Mouse (Mus musculus): Measurements from ENCODE around the gene Clec5a.

GRCm38 (mm10) chr6:40544690-40545089, 40.9 kb downstream of the Clec5a start:
- TF ChIP-seq CTCF (IDR thresholded peaks at IDR 0.05; ENCODE audit: low read depth) (no peak), EP300 (IDR thresholded peaks at IDR 0.05; ENCODE audit: low read depth) (no peak)

Data from liver, embryonic 14.5 days (tissue).